Mouse (Mus musculus): ENCODE data around the gene Ccdc50. TPM values are rescaled to one million over a fixed set of nuclear protein-coding genes. Genes with fewer than 3 reads are reported as not detected.

The Ccdc50 gene
- 30.3 TPM for polyA plus RNA-seq (2015; fragmentation: Illumina TruSeq; extraction: RNeasy Lipid Tissue Mini Kit (QIAGEN cat#74804); ENCODE audit: low read depth, low replicate concordance)

GRCm38 (mm10) chr16:27388761-27389451, at the start of gene Ccdc50:
Ccdc50 (plus strand) TSS chr16:27388869.

GRCm38 (mm10) chr16:27370191-27370590, 18.5 kb upstream of the Ccdc50 start, which contains the start of gene Uts2b:
Uts2b (minus strand) TSS chr16:27370239.

Other genes starting within 250 kb of the Ccdc50 start
- gene Ostn, start 81.4 kb upstream of the Ccdc50 start, polyA plus RNA-seq (2015; fragmentation: Illumina TruSeq; extraction: RNeasy Lipid Tissue Mini Kit (QIAGEN cat#74804); ENCODE audit: low read depth, low replicate concordance): not detected
- not detected for gene Uts2b, start 18.6 kb upstream of the Ccdc50 start, polyA plus RNA-seq (2015; fragmentation: Illumina TruSeq; extraction: RNeasy Lipid Tissue Mini Kit (QIAGEN cat#74804); ENCODE audit: low read depth, low replicate concordance)